Mouse (Mus musculus) heart, postnatal 14 days (tissue): ENCODE results near the gene Tespa1. TPM values are rescaled to one million over a fixed set of nuclear protein-coding genes. Genes with fewer than 3 reads are reported as not detected.
"Not testable (repeated sequence)": the region's sequence is repeated elsewhere in the genome, so short reads cannot be mapped to it uniquely, and the experiment has no call there.

Experiments
- DNase-seq, 2 experiments: peaks; one replicate each; pipeline ENCODE4 v3.0.0; 2021 to 2022
- intact Hi-C: fragments of 180-260 bp; cut with DNase I; formaldehyde crosslinking; loops from one replicate; pipeline ENCODE4 v1.15.1; 2025
- total RNA-seq, 2 experiments: library from RNA; stranded (reverse); gene quantifications; 2 replicates each; pipeline ENCODE4 v1.2.3; 2021

The Tespa1 gene
- total RNA-seq, 2 experiments from 2014 or later = 0.29 to 3.8 TPM

DNA sequence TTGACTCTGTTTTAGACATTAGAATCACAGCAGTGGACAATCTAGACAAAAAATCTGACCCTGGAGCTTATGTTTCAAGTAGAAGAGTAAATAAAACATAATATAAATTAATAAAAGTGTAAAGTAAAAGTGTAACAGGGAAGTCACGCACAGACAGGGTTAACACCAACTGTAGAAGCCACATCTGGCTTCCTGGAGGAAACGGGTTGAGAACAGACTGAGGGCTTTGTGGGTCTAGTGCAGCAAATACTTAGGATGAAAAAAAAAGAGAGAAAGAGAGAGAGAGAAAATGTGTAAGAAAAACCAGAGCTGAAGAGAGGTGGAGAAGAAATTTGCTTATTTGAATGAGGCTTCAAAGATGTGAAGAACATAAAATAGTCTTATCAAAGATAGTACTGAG lies 14.9 kb downstream of the Tespa1 start:
- intact Hi-C loops = no loop called here
- no peak for DNase-seq

DNA sequence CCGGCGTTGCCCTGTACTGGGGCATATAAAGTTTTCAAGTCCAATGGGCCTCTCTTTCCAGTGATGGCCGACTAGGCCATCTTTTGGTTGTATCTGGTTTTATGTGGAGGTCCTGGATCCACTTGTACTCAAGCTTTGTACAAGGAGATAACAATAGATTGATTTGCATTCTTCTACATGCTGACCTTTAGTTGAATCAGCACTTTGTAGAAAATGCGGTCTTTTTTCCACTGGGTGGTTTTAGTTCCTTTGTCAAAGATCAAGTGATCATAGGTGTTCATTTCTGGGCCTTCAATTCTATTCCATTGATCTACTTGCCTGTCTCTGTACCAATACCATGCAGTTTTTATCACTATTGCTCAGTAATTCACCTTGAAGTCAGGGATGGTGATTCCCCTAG lies 17.4 kb downstream of the Tespa1 start:
- DNase-seq, intact Hi-C loops: not testable (repeated sequence)

DNA sequence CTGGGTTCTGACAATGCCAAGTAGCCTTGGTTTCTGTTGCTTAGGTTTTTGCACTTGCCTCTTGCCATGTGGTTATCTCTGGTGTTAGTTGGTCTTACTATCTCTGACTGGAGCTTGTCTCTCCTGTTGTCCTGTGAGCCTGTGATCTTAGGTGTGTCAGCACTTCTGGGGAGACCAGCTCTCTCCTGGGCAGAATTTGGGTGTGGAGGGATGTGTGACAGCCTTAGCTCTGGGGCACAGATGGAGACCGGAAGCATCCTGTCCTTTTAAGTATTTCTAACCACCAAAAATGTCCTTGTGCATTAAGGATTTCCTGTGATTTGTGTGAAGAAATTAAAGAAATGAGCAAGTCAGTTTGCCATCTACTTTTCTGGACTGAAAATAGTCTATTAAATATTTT lies 21.4 kb downstream of the Tespa1 start:
- DNase-seq = no peak
- intact Hi-C loops = no loop called here

- intact Hi-C loops = no loop called here
- DNase-seq = no peak
Measured at GRCm38 (mm10) chr10:130363438-130364164, 40.9 kb downstream of the Tespa1 start.

DNA sequence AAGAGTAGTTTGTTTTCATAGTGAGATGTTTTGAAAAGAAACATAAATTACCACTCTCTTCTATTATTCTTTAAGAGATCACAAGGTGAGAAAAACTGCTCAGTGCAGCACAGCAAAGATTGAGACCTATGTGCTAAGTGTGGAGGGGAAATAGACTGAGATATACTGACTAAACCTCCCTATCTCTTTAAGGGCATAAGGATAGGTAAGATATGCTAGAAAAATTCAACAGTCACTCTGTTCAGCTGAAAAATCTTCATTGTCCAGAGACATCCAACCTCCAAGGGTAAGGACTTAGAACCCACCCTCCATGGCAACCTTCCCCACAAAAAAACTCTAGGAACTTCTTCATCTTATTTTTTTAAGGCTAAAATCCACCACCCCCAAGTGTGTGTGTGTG lies 42.1 kb downstream of the Tespa1 start:
- no peak for DNase-seq
- intact Hi-C loops = no loop called here

DNA sequence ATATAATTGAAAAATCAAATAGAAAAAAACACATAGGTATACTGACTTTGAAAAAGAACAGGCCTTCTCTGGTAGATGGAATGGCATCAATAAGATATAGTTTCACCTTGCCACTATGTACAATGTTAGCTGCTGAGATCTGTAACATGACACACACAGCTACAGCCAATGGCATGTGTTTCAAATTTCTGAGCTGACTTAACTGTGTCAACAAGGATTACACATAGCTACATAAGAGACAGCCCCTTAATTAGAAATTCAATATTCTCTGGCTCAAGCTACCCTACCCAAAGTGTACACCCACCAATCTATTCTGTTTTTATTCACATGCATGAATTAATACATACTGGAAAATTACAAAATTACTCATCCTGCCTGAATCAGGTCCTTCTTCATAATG lies 45.7 kb downstream of the Tespa1 start:
- intact Hi-C loops = no loop called here
- DNase-seq = no peak

DNA sequence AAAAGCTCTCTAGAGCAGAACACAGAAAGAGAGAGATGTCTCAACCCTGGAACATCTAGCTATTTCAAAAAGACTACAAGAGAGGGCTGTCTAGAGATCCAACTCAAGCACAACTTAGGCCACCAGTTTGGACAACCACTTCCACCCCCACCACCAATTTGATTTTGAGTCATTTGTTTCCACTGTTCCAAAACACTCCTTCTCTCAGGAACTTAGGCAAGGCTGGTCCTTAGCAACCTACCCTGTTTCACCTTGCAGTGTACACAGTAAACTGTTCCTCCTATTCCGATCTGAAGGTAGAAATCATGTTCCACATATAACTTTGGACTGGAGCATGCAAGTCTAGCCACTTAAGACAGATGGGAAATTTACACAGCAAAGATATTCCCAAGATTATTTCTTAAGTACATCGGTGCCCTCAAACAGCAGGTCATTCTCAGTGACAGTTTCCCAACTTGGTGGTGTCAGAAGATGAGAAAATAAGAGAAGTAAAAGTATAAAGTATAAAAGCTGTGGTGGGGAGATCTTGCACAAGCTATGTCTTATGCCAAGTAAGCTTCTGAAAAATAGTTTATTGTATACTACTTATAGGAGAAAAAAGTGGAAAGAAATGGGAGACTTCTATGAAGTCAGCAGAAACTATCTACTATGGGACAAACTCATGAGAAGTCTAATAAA lies 47.5 kb downstream of the Tespa1 start:
- no peak for DNase-seq
- intact Hi-C loops = no loop called here

GRCm38 (mm10) chr10:130371644-130372043 lies 49.0 kb downstream of the Tespa1 start:
- intact Hi-C loops = no loop called here
- no peak for DNase-seq

DNA sequence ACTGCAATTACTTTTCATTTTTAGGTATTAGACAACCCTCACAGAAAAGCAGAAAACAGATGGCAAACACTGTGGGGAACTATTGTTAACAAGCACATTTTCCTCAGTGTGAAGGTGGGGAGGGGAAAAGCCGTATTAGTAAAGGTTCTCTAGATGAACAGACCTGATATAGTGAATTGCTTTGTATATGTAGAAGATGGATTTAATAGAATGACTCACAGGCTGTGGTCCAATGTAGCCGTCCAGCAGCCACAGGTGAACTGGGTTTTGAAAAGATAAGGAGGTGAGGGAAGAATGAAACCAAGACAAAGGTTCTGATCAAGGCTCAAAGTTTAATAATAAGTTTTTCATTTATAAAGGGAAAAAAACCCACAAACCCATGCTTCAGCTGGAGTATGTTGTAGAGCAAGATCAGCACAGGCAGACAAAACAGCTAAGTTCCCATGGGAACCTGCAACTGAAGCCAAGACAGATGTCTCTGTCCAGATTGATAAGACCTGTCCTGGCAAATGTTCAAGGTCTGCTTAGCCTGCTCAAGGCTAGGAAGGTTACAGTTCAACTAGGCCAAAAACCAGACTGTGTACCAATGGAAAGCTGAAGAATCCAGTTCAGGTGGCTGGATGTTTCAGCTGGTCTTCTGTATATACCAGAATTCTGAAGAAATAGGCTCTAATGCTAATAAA lies 50.0 kb downstream of the Tespa1 start:
- intact Hi-C loops = no loop called here
- peak in 1 of 2 experiments; percentile 14 for DNase-seq

- intact Hi-C loops = no loop called here
Measured at GRCm38 (mm10) chr10:130375145-130375544, 52.5 kb downstream of the Tespa1 start.

GRCm38 (mm10) chr10:130394232-130394631 lies 71.6 kb downstream of the Tespa1 start, which contains the start of gene Vmn2r84:
Vmn2r84 (minus strand) TSS chr10:130394332.
- intact Hi-C loops = no loop called here
- no peak for DNase-seq

More at GRCm38 (mm10) chr10:130375145-130375544, 52.5 kb downstream of the Tespa1 start:
- no peak for DNase-seq

GRCm38 (mm10) chr10:130412167-130412698 lies 89.6 kb downstream of the Tespa1 start:
- DNase-seq, intact Hi-C loops: not testable (repeated sequence)

Other genes starting within 250 kb of the Tespa1 start
- not detected for gene Olfr823, start 207.5 kb upstream of the Tespa1 start, total RNA-seq
- not detected for gene Olfr824, start 192.9 kb upstream of the Tespa1 start, total RNA-seq
- gene Olfr825, start 156.1 kb upstream of the Tespa1 start, total RNA-seq = not detected
- not detected for gene Olfr826, start 138.7 kb upstream of the Tespa1 start, total RNA-seq
- gene Olfr827, start 108.5 kb upstream of the Tespa1 start, total RNA-seq = not detected
- not detected for gene Neurod4, start 42.6 kb upstream of the Tespa1 start, total RNA-seq
- not detected for gene Vmn2r84, start 71.5 kb downstream of the Tespa1 start, total RNA-seq
- gene Vmn2r85, start 106.8 kb downstream of the Tespa1 start, total RNA-seq = not detected
- not detected for gene Vmn2r86, start 133.2 kb downstream of the Tespa1 start, total RNA-seq
- gene Vmn2r87, start 174.5 kb downstream of the Tespa1 start, total RNA-seq = not detected